Mouse (Mus musculus): ENCODE results near the gene Gm3476. TPM values are rescaled to one million over a fixed set of nuclear protein-coding genes. Genes with fewer than 3 reads are reported as not detected.
"Not testable (repeated sequence)": the region's sequence is repeated elsewhere in the genome, so short reads cannot be mapped to it uniquely, and the experiment has no call there.

Gene Gm3476
- not detected for total RNA-seq (2022)

GRCm38 (mm10) chr14:6125707-6126106 lies at the start of gene Gm3476:
TSS of gene Gm3476 (minus strand) at chr14:6125807.
- not testable (repeated sequence) for DNase-seq (ENCODE audit: low spot score in 2 of 2)

GRCm38 (mm10) chr14:6163538-6163937 lies 37.9 kb upstream of the Gm3476 start:
- peak; percentile 1 to 2 for DNase-seq (ENCODE audit: low spot score in 2 of 2)

GRCm38 (mm10) chr14:6161085-6161484 lies 35.5 kb upstream of the Gm3476 start:
- DNase-seq (ENCODE audit: low spot score in 2 of 2) = not testable (repeated sequence)

GRCm38 (mm10) chr14:6108272-6108925 lies 17.2 kb downstream of the Gm3476 start, which contains the start of gene Gm3468:
TSS of gene Gm3468 (minus strand) at chr14:6108665.
- DNase-seq (ENCODE audit: low spot score in 2 of 2) = peak; percentile 2 to 25

- not testable (repeated sequence) for DNase-seq (ENCODE audit: low spot score in 2 of 2)
Measured at GRCm38 (mm10) chr14:6107500-6107899, 18.1 kb downstream of the Gm3476 start.

GRCm38 (mm10) chr14:6093842-6094241 lies 31.8 kb downstream of the Gm3476 start, which contains the start of gene Gm8206:
TSS of gene Gm8206 (minus strand) at chr14:6093942.
- not testable (repeated sequence) for DNase-seq (ENCODE audit: low spot score in 2 of 2)

- not testable (repeated sequence) for DNase-seq (ENCODE audit: low spot score in 2 of 2)
Measured at GRCm38 (mm10) chr14:6058167-6058566, 67.4 kb downstream of the Gm3476 start, which contains the start of gene Gm6337. TSS of gene Gm6337 (minus strand) at chr14:6058267.

Other genes with a start within 250 kb of the Gm3476 start
- 1 to 10 TPM in 3 of 4 experiments, under 1 TPM in 1; 0.89 to 1.5 (median 1.0) TPM for gene Gm8237, start 245.4 kb downstream of the Gm3476 start, total RNA-seq (2022)
- gene Gm3248, start 164.1 kb downstream of the Gm3476 start, total RNA-seq (2022) = 1 to 10 TPM; 1.0 to 2.1 (median 1.2) TPM
- not detected for gene Gm3453, start 146.7 kb downstream of the Gm3476 start, total RNA-seq (2022)
- not detected for gene Gm6337, start 67.5 kb downstream of the Gm3476 start, total RNA-seq (2022)
- gene Gm8206, start 31.9 kb downstream of the Gm3476 start, total RNA-seq (2022) = 1 to 10 TPM in 1 of 4 experiments, under 1 TPM in 1, not detected in 2; 0.49 to 1.3 TPM
- 1 to 10 TPM in 3 of 4 experiments, under 1 TPM in 1; 0.69 to 2.4 (median 1.7) TPM for gene Gm3468, start 17.1 kb downstream of the Gm3476 start, total RNA-seq (2022)
- 1 to 10 TPM; 1.2 to 2.4 (median 1.7) TPM for gene Gm21560, start 93.5 kb upstream of the Gm3476 start, total RNA-seq (2022)
- 1 to 10 TPM; 2.3 to 4.5 (median 3.3) TPM for gene Gm3411, start 161.4 kb upstream of the Gm3476 start, total RNA-seq (2022)
- gene Gm21103, start 179.0 kb upstream of the Gm3476 start, total RNA-seq (2022) = not detected
- not detected for gene Gm3618, start 217.9 kb upstream of the Gm3476 start, total RNA-seq (2022)

Measured in layer of hippocampus, adult 8-10 months (tissue).